ENCODE assay signal across 8 mouse cellular contexts in genomic region chrX:129749102-129749501, GRCm38 (mm10). TPM values are rescaled to one million over a fixed set of nuclear protein-coding genes. Genes with fewer than 3 reads are reported as not detected.
DNase-seq lines count a peak whose midpoint lies in the region; ATAC-seq lines count a peak whose summit lies in the region.

No protein-coding gene starts in this region.

- 20% methylated on average over 1 of the region's 1 CpGs for WGBS in liver, embryonic 13.5 days (ENCODE audit: insufficient replicate concordance)

- peak; percentile 12 for DNase-seq in cerebellum, adult 8-10 months
- no peak for DNase-seq in cerebellum, postnatal 4 days (ENCODE audit: low spot score in 2 of 2)
- peak; percentile 1 for DNase-seq in thymus, postnatal 25 days
- no peak for DNase-seq in thymus, postnatal 0 days (ENCODE audit: low spot score)
- DNase-seq in liver, embryonic 13.5 days = no peak
- no peak for DNase-seq in right cerebral cortex, postnatal 36 days (ENCODE audit: low spot score in 2 of 2)
- DNase-seq in cerebellum, adult 9-10 months = no peak
- no peak for DNase-seq in left cerebral cortex, postnatal 25 days (ENCODE audit: low spot score in 2 of 2)

- peak overlapping the region; percentile 64; the same call in 1 of the 2 replicates for H3K4me2 ChIP-seq in liver, embryonic 13.5 days

- no peaks in the 10 kb centered on the region for H3K4me1 ChIP-seq in liver, embryonic 13.5 days (replicated peaks)

- H3K27me3 ChIP-seq in liver, embryonic 13.5 days = 0 out of 2 replicates have a peak, but pooled peaks cover 3% of the 10 kb centered on the region

- peak overlapping the region; percentile 54; the same call in 1 of the 2 replicates for H3K4me3 ChIP-seq in liver, embryonic 13.5 days (replicated peaks)

- no peak overlapping the region for H3K9ac ChIP-seq in liver, embryonic 13.5 days

- H3K9me3 ChIP-seq in liver, embryonic 13.5 days (replicated peaks) = no peaks in the 10 kb centered on the region

- intact Hi-C loops in left cerebral cortex, postnatal 25 days (cut with DNase I) = no loop called here

- H3K36me3 ChIP-seq in liver, embryonic 13.5 days = no peaks in the 10 kb centered on the region

- H3K27ac ChIP-seq in liver, embryonic 13.5 days = no peak overlapping the region

- ATAC-seq in liver, embryonic 13.5 days (ENCODE audit: low read depth) = 0 out of 2 replicates have a peak, but pooled peaks have one; percentile 11

RNA-seq across cellular contexts. Expression of gene Diaph2, which starts 0.4 kb away (rescaled TPM):
- 3.6 and 4.7 TPM in 2 replicates for polyA plus RNA-seq in thymus, postnatal 0 days (2015; fragmentation: Nextera tagmentation; extraction: Ambion mirVana)
- 1.1 and 1.3 TPM in 2 replicates for polyA plus RNA-seq in liver, embryonic 13.5 days (2015; fragmentation: Nextera tagmentation; extraction: Ambion mirVana)
- 10 to 100 TPM; 21.9 to 25.6 TPM for total RNA-seq in left cerebral cortex, postnatal 25 days (2021)

Comparison
In these comparisons a context has a peak if more than half of its experiments do, and no peak if none do; other contexts are left out.
1. DNase-seq: peak in cerebellum, adult 8-10 months (single experiment) and thymus, postnatal 25 days (single experiment); none in cerebellum, postnatal 4 days (0 of 2), thymus, postnatal 0 days (single experiment), liver, embryonic 13.5 days (single experiment), right cerebral cortex, postnatal 36 days (0 of 2), cerebellum, adult 9-10 months (single experiment) and left cerebral cortex, postnatal 25 days (0 of 2).